Mouse (Mus musculus) ES-Bruce4 (cell line): ENCODE results near the gene Grk6. TPM values are rescaled to one million over a fixed set of nuclear protein-coding genes. Genes with fewer than 3 reads are reported as not detected.
A peak's percentile ranks its signal among the peaks of the same experiment; 100 is the strongest.

ENCODE experiments used
- H3K27ac ChIP-seq: 2 replicates; pipeline ENCODE4 v1.5.1; 2012; ENCODE audit warnings: low read length, inconsistent platforms; ENCODE audit not compliant: insufficient read depth
- H3K27me3 ChIP-seq: 2 replicates; pipeline ENCODE4 v1.6.1; 2012; ENCODE audit warnings: mild to moderate bottlenecking, low read length, inconsistent platforms; ENCODE audit not compliant: control insufficient read depth, poor library complexity, insufficient read depth, severe bottlenecking
- H3K36me3 ChIP-seq: 2 replicates; pipeline ENCODE4 v1.6.1; 2012; ENCODE audit warnings: inconsistent platforms, mild to moderate bottlenecking, low read length, moderate library complexity; ENCODE audit not compliant: control insufficient read depth, poor library complexity, insufficient read depth, severe bottlenecking
- H3K4me1 ChIP-seq: one replicate; pipeline ENCODE4 v1.8.1; 2011; ENCODE audit warnings: low read length; ENCODE audit not compliant: control insufficient read depth, insufficient read depth
- H3K4me3 ChIP-seq: 2 replicates; pipeline ENCODE4 v1.5.1; 2011; ENCODE audit warnings: low read depth, mild to moderate bottlenecking, low read length
- H3K9ac ChIP-seq: 2 replicates; pipeline ENCODE4 v1.6.1; 2012; ENCODE audit warnings: low read depth, mild to moderate bottlenecking, inconsistent platforms; ENCODE audit not compliant: poor library complexity, severe bottlenecking
- H3K9me3 ChIP-seq: replicated peaks from 2 replicates; pipeline ENCODE4 v1.6.1; 2012; ENCODE audit warnings: mild to moderate bottlenecking, low read length, inconsistent platforms; ENCODE audit not compliant: control insufficient read depth, poor library complexity, insufficient read depth, severe bottlenecking
- CTCF ChIP-seq: IDR thresholded peaks from one replicate; pipeline ENCODE4 v1.8.1; 2011; ENCODE audit warnings: low read depth, low read length
- EP300 ChIP-seq: IDR thresholded peaks from 2 replicates; pipeline ENCODE4 v1.6.1; 2011; ENCODE audit warnings: low read depth, low read length; ENCODE audit not compliant: insufficient read depth
- POLR2A ChIP-seq: IDR thresholded peaks from one replicate; pipeline ENCODE4 v1.8.1; 2011; ENCODE audit warnings: low read length; ENCODE audit not compliant: insufficient read depth
- polyA plus RNA-seq: library from polyadenylated mRNA; stranded (reverse); fragments of >200 nt; gene quantifications from 2 replicates; pipeline ENCODE4 v1.2.4, GENCODE M21; 2011; ENCODE audit warnings: low read depth; ENCODE audit not compliant: missing spikeins, insufficient read depth, insufficient read length

Grk6 gene
- polyA plus RNA-seq, 1 experiment = 58.2 TPM

- Histone ChIP-seq H3K9ac (no peak overlapping the region), H3K4me1 (peaks cover 12% of the 10 kb centered on the region), H3K27ac (no peak overlapping the region), H3K27me3 (no peaks in the 10 kb centered on the region), H3K9me3 (no peaks in the 10 kb centered on the region), H3K4me3 (no peak overlapping the region; the same call in 1 of the 2 replicates), H3K36me3 (peaks cover 9% of the 10 kb centered on the region)
- no peak for TF ChIP-seq CTCF
- TF ChIP-seq EP300 = no peak
- TF ChIP-seq POLR2A = no peak
These were observed 1.7 kb downstream of the Grk6 start for GRCm38 (mm10) chr13:55446483-55447105.

- Histone ChIP-seq H3K36me3 (peaks cover 15% of the 10 kb centered on the region), H3K4me1 (peaks cover 12% of the 10 kb centered on the region), H3K27ac (0 out of 2 replicates have a peak overlapping the region, but pooled peaks have one; percentile 7), H3K9me3 (no peaks in the 10 kb centered on the region), H3K27me3 (no peaks in the 10 kb centered on the region), H3K9ac (no peak overlapping the region), H3K4me3 (no peak overlapping the region)
- TF ChIP-seq POLR2A (no peak), CTCF (no peak), EP300 (no peak)
These were observed 2.7 kb downstream of the Grk6 start for GRCm38 (mm10) chr13:55447543-55447943.

- Histone ChIP-seq H3K27ac (no peak overlapping the region; the same call in 1 of the 2 replicates), H3K9me3 (no peaks in the 10 kb centered on the region), H3K27me3 (no peaks in the 10 kb centered on the region), H3K9ac (0 out of 2 replicates have a peak overlapping the region, but pooled peaks have one; percentile 9), H3K4me1 (peaks cover 12% of the 10 kb centered on the region), H3K36me3 (peaks cover 21% of the 10 kb centered on the region), H3K4me3 (no peak overlapping the region)
- TF ChIP-seq EP300 = no peak
These were observed 3.3 kb downstream of the Grk6 start for GRCm38 (mm10) chr13:55448131-55448530.

GRCm38 (mm10) chr13:55449205-55449604, 4.3 kb downstream of the Grk6 start:
- Histone ChIP-seq H3K9me3 (no peaks in the 10 kb centered on the region), H3K9ac (no peak overlapping the region; the same call in 1 of the 2 replicates), H3K27me3 (no peaks in the 10 kb centered on the region), H3K27ac (peak overlapping the region; percentile 29), H3K4me3 (no peak overlapping the region), H3K4me1 (peaks cover 12% of the 10 kb centered on the region), H3K36me3 (peaks cover 30% of the 10 kb centered on the region)
- no peak for TF ChIP-seq EP300
- no peak for TF ChIP-seq CTCF
- no peak for TF ChIP-seq POLR2A

- Histone ChIP-seq H3K9me3 (no peaks in the 10 kb centered on the region), H3K4me3 (no peak overlapping the region), H3K4me1 (peaks cover 12% of the 10 kb centered on the region), H3K27ac (peak overlapping the region; percentile 29), H3K36me3 (peaks cover 37% of the 10 kb centered on the region), H3K27me3 (no peaks in the 10 kb centered on the region), H3K9ac (no peak overlapping the region)
- TF ChIP-seq CTCF (no peak), EP300 (peak; percentile 67; the same call in 1 of the 2 replicates)
These were observed 5.0 kb downstream of the Grk6 start for GRCm38 (mm10) chr13:55449679-55450441.

GRCm38 (mm10) chr13:55450511-55450980, 5.7 kb downstream of the Grk6 start:
- H3K9ac ChIP-seq = no peak overlapping the region
- no peaks in the 10 kb centered on the region for H3K27me3 ChIP-seq
- TF ChIP-seq EP300 (no peak), POLR2A (no peak), CTCF (no peak)
- no peaks in the 10 kb centered on the region for H3K9me3 ChIP-seq
- H3K36me3 ChIP-seq = peaks cover 39% of the 10 kb centered on the region
- H3K4me3 ChIP-seq = no peak overlapping the region
- H3K4me1 ChIP-seq = peaks cover 12% of the 10 kb centered on the region
- no peak overlapping the region for H3K27ac ChIP-seq
